Mouse (Mus musculus): Measurements from ENCODE around the gene Iqcn. TPM values are rescaled to one million over a fixed set of nuclear protein-coding genes. Genes with fewer than 3 reads are reported as not detected.
A peak's percentile ranks its signal among the peaks of the same experiment; 100 is the strongest.

Iqcn gene
- polyA plus RNA-seq, 1 experiment from 2014 or later = 0.10 TPM

GRCm38 (mm10) chr8:70696946-70697345 lies 6.3 kb upstream of the Iqcn start:
- no peaks in the 10 kb centered on the region; the same call in 1 of the 2 replicates for H3K27me3 ChIP-seq
- H3K9ac ChIP-seq = peak overlapping the region; percentile 53
- 39% methylated on average over 4 of the region's 4 CpGs for WGBS
- peaks cover 52% of the 10 kb centered on the region for H3K4me1 ChIP-seq
- H3K9me3 ChIP-seq = no peaks in the 10 kb centered on the region
- peak overlapping the region; percentile 45 for H3K4me2 ChIP-seq
- H3K27ac ChIP-seq = peak overlapping the region; percentile 89
- H3K4me3 ChIP-seq (replicated peaks) = no peak overlapping the region
- no peak for ATAC-seq (ENCODE audit: low FRiP score)
- H3K36me3 ChIP-seq (replicated peaks) = peaks cover 5% of the 10 kb centered on the region; the same call in 1 of the 2 replicates

GRCm38 (mm10) chr8:70697366-70698250 lies 5.6 kb upstream of the Iqcn start:
- Histone ChIP-seq H3K36me3 (replicated peaks) (peaks cover 5% of the 10 kb centered on the region), H3K4me2 (peak overlapping the region; percentile 73), H3K9me3 (no peaks in the 10 kb centered on the region), H3K4me3 (replicated peaks) (peak overlapping the region; percentile 100), H3K27me3 (no peaks in the 10 kb centered on the region; the same call in 1 of the 2 replicates), H3K9ac (peak overlapping the region; percentile 52; the same call in 1 of the 2 replicates), H3K27ac (peak overlapping the region; percentile 89), H3K4me1 (peaks cover 53% of the 10 kb centered on the region)
- ATAC-seq (ENCODE audit: low FRiP score) = no peak
- 75% methylated on average over 12 of the region's 12 CpGs for WGBS

DNA sequence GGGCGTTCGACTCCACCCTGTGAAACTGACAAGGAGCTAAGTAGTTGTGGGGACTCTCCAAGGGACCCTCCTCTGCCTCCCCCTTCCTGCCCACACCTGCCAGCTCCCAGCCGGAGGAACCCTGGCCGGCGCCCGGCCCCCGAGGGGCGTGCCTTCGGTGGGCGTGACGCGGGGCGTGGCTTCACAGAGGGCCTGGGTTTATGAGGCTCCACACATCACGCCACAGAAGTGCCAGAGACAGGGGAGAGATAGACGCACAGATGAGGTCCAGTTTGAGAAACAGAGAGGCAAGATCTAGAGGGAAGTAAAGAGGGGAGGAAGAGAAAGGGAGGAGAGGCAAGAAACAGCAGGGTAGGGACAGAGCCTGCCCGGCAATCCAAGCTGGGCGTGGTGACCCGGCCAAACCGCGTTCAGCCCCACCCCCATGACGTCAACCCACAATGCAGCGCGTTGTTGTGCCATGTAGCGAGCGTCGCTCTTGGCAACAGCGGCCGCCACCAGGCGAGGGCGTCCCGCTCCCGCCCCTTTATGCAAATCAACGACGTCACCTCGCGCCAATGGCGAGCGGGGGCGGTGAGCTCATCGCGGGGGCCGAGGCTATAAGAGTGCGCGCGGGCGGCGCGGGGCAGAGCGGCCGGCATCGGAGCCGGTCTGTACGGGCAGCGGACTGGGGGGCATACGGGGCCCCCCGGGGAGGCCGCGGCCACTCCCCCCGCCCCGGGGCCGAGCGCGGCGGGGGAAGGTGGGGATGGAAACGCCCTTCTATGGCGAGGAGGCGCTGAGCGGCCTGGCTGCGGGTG lies 4.7 kb upstream of the Iqcn start, which contains the start of gene Jund:
Jund (plus strand) TSS at position 640 of the 800 bp plus-strand sequence.
- Histone ChIP-seq H3K27me3 (no peaks in the 10 kb centered on the region; the same call in 1 of the 2 replicates), H3K9ac (peak within 1 kb of the TSS; percentile 100), H3K9me3 (no peaks in the 10 kb centered on the region), H3K27ac (peak within 1 kb of the TSS; percentile 99), H3K4me1 (peaks cover 57% of the 10 kb centered on the region), H3K4me2 (peak within 1 kb of the TSS; percentile 73), H3K36me3 (replicated peaks) (peaks cover 14% of the 10 kb centered on the region), H3K4me3 (replicated peaks) (peak within 1 kb of the TSS; percentile 100)
- 1% methylated on average over 68 of the region's 69 CpGs for WGBS
- peak; percentile 88 for ATAC-seq (ENCODE audit: low FRiP score)

GRCm38 (mm10) chr8:70699116-70699833 lies 4.0 kb upstream of the Iqcn start:
- peak overlapping the region; percentile 99 for H3K27ac ChIP-seq
- no peaks in the 10 kb centered on the region; the same call in 1 of the 2 replicates for H3K27me3 ChIP-seq
- under 1% methylated on average over 85 of the region's 89 CpGs for WGBS
- peaks cover 57% of the 10 kb centered on the region for H3K4me1 ChIP-seq
- H3K4me3 ChIP-seq (replicated peaks) = peak overlapping the region; percentile 100
- H3K9ac ChIP-seq = peak overlapping the region; percentile 100
- ATAC-seq (ENCODE audit: low FRiP score) = no peak; the same call in 1 of the 2 replicates
- H3K36me3 ChIP-seq (replicated peaks) = peaks cover 18% of the 10 kb centered on the region
- H3K4me2 ChIP-seq = peak overlapping the region; percentile 73
- no peaks in the 10 kb centered on the region for H3K9me3 ChIP-seq

GRCm38 (mm10) chr8:70699834-70700554 lies 3.3 kb upstream of the Iqcn start:
- under 1% methylated on average over 59 of the region's 59 CpGs for WGBS
- Histone ChIP-seq H3K27ac (peak overlapping the region; percentile 99), H3K4me3 (replicated peaks) (peak overlapping the region; percentile 100), H3K36me3 (replicated peaks) (peaks cover 18% of the 10 kb centered on the region), H3K27me3 (no peaks in the 10 kb centered on the region), H3K4me2 (peak overlapping the region; percentile 73), H3K9me3 (no peaks in the 10 kb centered on the region), H3K9ac (peak overlapping the region; percentile 100), H3K4me1 (peaks cover 56% of the 10 kb centered on the region)
- ATAC-seq (ENCODE audit: low FRiP score) = 0 out of 2 replicates have a peak, but pooled peaks have one; percentile 14

DNA sequence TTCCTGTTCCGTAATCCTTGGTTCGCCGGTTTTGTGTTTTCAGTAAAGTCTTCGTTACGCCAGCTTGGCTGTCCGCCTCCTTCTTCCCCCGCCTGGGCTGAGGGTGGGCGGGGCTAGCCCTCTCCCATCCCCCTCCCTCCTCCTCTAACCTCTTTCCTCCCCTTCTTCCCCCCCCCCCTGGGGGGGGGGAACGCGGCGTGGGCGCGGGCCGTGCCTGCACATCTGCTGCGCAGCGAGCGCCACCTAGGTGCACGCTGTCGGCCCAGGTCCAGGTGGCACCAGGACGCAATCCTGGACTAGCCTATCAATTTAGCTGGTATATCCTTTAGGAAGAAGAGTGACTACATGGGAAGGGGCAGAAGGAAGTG lies 2.7 kb upstream of the Iqcn start:
- under 1% methylated on average over 20 of the region's 20 CpGs for WGBS
- H3K9me3 ChIP-seq = no peaks in the 10 kb centered on the region
- H3K4me1 ChIP-seq = peaks cover 51% of the 10 kb centered on the region
- H3K9ac ChIP-seq = peak overlapping the region; percentile 100
- H3K36me3 ChIP-seq (replicated peaks) = peaks cover 18% of the 10 kb centered on the region
- peak; percentile 21; the same call in 1 of the 2 replicates for ATAC-seq (ENCODE audit: low FRiP score)
- H3K27ac ChIP-seq = peak overlapping the region; percentile 99
- peak overlapping the region; percentile 73 for H3K4me2 ChIP-seq
- H3K4me3 ChIP-seq (replicated peaks) = peak overlapping the region; percentile 100
- H3K27me3 ChIP-seq = no peaks in the 10 kb centered on the region

DNA sequence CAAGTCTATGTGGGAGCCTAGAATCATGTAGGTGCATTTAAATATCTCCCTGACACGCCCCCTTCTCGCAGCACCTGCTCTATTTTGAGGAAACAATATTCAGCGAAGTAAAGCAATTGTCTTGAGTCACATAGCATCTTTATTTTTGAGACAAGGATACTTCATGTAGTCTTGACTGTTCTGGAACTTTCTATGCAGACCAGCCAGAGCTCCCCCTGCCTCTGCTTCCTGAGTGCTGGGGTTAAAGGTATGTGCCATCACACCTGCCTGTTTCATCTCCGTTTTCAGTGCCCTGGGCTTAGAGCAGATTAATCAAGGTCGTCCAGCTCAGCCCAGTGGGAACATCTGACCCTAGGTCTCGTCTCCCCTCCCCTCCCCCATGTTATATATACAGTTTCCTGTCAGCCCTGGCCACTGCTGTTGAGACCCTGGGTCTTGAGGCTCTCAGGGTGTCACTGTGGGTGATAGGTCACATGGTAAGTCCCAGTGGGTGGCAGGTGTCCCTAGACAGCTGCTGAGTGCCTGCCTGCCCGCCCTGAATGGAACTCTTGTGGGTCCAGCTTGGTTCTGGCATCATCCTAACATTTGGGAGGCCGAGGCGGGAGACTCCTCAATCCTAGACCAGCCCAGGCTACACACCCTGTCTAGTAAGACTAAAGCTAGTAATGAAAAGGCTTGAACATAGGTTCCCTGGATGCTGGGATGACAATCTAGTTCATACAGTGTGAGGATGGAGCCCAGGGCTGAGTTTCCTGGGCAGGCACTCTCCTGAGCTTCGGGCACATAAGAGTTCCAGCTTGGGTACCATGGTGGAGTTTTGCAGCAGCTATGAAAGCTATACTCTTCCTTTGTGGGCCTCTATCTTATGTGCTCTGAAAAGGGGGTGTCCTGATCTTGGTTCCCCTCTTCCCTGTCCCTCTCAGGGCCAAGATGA lies 1.9 kb upstream of the Iqcn start:
- Histone ChIP-seq H3K4me2 (peak overlapping the region; percentile 73), H3K27ac (peak overlapping the region; percentile 99), H3K36me3 (replicated peaks) (peaks cover 18% of the 10 kb centered on the region), H3K4me1 (peaks cover 43% of the 10 kb centered on the region), H3K9me3 (no peaks in the 10 kb centered on the region), H3K9ac (peak overlapping the region; percentile 100), H3K27me3 (no peaks in the 10 kb centered on the region), H3K4me3 (replicated peaks) (peak overlapping the region; percentile 100)
- 58% methylated on average over 10 of the region's 10 CpGs for WGBS
- no peak for ATAC-seq (ENCODE audit: low FRiP score)

DNA sequence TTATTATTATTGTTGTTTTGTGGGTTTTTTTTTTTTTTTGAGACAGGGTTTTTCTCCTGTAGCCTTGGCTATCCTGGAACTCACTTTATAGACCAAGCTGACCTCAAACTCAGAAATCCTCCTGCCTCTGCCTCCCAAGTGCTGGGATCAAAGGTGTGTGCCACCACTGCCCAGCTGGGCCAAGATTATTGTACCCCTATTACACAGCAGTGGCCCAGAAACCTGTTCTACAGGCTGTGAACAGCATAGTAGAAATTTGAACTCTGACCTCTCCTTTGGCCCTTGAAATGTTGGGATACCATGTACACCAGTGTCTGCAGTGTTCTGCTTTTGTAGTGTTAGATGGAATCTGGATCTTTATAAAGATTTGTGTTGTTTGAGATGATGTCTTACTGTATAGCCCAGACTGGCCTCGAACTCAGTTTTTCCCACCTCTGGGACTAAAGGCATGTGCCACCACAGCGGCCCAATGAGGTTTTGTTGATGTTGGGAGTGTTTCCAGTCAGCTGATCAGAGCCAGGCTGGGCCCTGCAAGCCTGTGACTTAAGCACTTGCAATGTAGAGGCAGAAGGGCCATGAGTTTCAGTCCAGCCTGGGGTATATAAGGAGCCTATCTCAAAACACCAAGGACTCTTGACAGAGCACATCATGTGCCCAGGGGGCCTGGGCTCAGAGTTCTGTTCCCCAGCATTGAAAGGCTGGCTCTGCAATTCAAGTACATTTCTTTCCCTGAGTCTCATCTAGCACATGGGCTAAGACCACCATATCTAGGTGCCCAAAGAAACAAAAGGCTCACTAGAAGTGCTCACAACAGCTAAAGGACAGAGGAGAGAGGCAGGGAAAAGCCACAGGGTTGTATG lies 1.0 kb upstream of the Iqcn start:
- Histone ChIP-seq H3K9me3 (no peaks in the 10 kb centered on the region), H3K4me1 (peaks cover 34% of the 10 kb centered on the region), H3K36me3 (replicated peaks) (peaks cover 18% of the 10 kb centered on the region), H3K27ac (no peak overlapping the region), H3K4me3 (replicated peaks) (no peak overlapping the region), H3K4me2 (peak overlapping the region; percentile 73), H3K9ac (no peak overlapping the region), H3K27me3 (no peaks in the 10 kb centered on the region)
- ATAC-seq (ENCODE audit: low FRiP score) = no peak
- WGBS = 93% methylated on average over 2 of the region's 2 CpGs

DNA sequence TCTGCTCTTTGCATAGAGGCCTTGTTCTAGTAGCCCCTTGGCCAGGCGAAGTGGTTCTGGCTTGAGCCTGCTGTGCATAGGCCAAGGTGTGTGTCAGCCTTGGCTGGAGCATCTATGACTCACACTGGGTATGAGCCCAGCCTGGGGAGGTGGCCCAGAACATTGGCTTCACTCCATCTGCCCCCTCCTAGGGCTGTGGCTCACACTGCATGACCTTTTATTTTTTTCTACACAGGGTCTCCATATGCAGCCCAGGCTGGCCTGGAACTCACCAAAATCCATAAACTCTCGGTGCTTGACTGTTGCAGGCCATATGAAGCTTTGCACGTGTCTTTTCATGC lies 445 bp upstream of the Iqcn start:
- H3K9ac ChIP-seq = no peak overlapping the region
- WGBS = 92% methylated on average over 3 of the region's 3 CpGs
- no peak for ATAC-seq (ENCODE audit: low FRiP score)

GRCm38 (mm10) chr8:70708281-70708680 lies 5.0 kb downstream of the Iqcn start:
- H3K36me3 ChIP-seq (replicated peaks) = peaks cover 6% of the 10 kb centered on the region; the same call in 1 of the 2 replicates
- no peaks in the 10 kb centered on the region for H3K4me1 ChIP-seq
- H3K4me2 ChIP-seq = no peak overlapping the region
- H3K27me3 ChIP-seq = no peaks in the 10 kb centered on the region
- WGBS = 88% methylated on average over 14 of the region's 14 CpGs
- no peaks in the 10 kb centered on the region for H3K9me3 ChIP-seq
- no peak for ATAC-seq (ENCODE audit: low FRiP score)
- no peak overlapping the region for H3K4me3 ChIP-seq (replicated peaks)
- no peak overlapping the region for H3K27ac ChIP-seq
- H3K9ac ChIP-seq = no peak overlapping the region

More for the DNA sequence above, 445 bp upstream of the Iqcn start:
- Histone ChIP-seq H3K4me2 (no peak overlapping the region), H3K4me1 (peaks cover 28% of the 10 kb centered on the region), H3K27me3 (no peaks in the 10 kb centered on the region), H3K9me3 (no peaks in the 10 kb centered on the region), H3K27ac (no peak overlapping the region), H3K36me3 (replicated peaks) (peaks cover 18% of the 10 kb centered on the region), H3K4me3 (replicated peaks) (no peak overlapping the region)

All from forebrain, embryonic 12.5 days (tissue).